Mouse (Mus musculus) heart, embryonic 13.5 days (tissue): ENCODE measurements around the gene Rbm46. TPM values are rescaled to one million over a fixed set of nuclear protein-coding genes. Genes with fewer than 3 reads are reported as not detected.

Experiments used
- ATAC-seq: fragments of 200-750 bp; cut with Nextera tagmentation; 2 replicates; pipeline ENCODE4 v1.8.0; 2017; ENCODE audit warnings: moderate TSS enrichment; ENCODE audit not compliant: insufficient number of reproducible peaks, low FRiP score, low TSS enrichment; ENCODE audit errors: extremely low read depth
- H3K27ac ChIP-seq: fragments of 300-500 bp; sonication (generic); replicated peaks from 2 replicates; pipeline ENCODE4 v1.5.1; 2015; ENCODE audit warnings: moderate library complexity, mild to moderate bottlenecking, inconsistent platforms
- H3K27me3 ChIP-seq: fragments of 300-500 bp; sonication (generic); replicated peaks from 2 replicates; pipeline ENCODE4 v1.6.1; 2015; ENCODE audit warnings: mild to moderate bottlenecking, inconsistent platforms
- H3K36me3 ChIP-seq: fragments of 300-500 bp; sonication (generic); 2 replicates; pipeline ENCODE4 v1.6.1; 2015; ENCODE audit warnings: mild to moderate bottlenecking, inconsistent platforms
- H3K4me1 ChIP-seq: fragments of 300-500 bp; sonication (generic); 2 replicates; pipeline ENCODE4 v1.6.1; 2015; ENCODE audit warnings: inconsistent platforms
- H3K4me2 ChIP-seq: fragments of 300-500 bp; sonication (generic); 2 replicates; pipeline ENCODE4 v1.6.1; 2015; ENCODE audit warnings: inconsistent platforms, mild to moderate bottlenecking, moderate library complexity
- H3K4me3 ChIP-seq: fragments of 300-500 bp; sonication (generic); 2 replicates; pipeline ENCODE4 v1.5.1; 2015; ENCODE audit warnings: moderate library complexity, mild to moderate bottlenecking, inconsistent platforms
- H3K9ac ChIP-seq: fragments of 300-500 bp; sonication (generic); 2 replicates; pipeline ENCODE4 v1.6.1; 2015; ENCODE audit warnings: inconsistent platforms, mild to moderate bottlenecking, moderate library complexity
- H3K9me3 ChIP-seq: fragments of 300-500 bp; sonication (generic); 2 replicates; pipeline ENCODE4 v1.6.1; 2016; ENCODE audit warnings: inconsistent platforms
- WGBS: fragments of 180-500 bp; shearing (Covaris S2); methylation state at CpG from one replicate; pipeline ENCODE4 v1.1.7; 2015; ENCODE audit warnings: mixed read lengths; 5-methylcytosine and 5-hydroxymethylcytosine counted together
- polyA plus RNA-seq: library from polyadenylated mRNA; unstranded; fragments of >200 nt; fragmentation: Nextera tagmentation; extraction: Ambion mirVana; gene quantifications from 2 replicates; pipeline ENCODE4 v1.2.1, GENCODE M21; 2015

The Rbm46 gene
- polyA plus RNA-seq, 1 experiment from 2014 or later = 1.9 TPM

- Histone ChIP-seq H3K4me2 (no peak overlapping the region), H3K9ac (no peak overlapping the region), H3K36me3 (no peaks in the 10 kb centered on the region), H3K27ac (no peak overlapping the region), H3K9me3 (no peaks in the 10 kb centered on the region), H3K27me3 (no peaks in the 10 kb centered on the region), H3K4me1 (no peaks in the 10 kb centered on the region), H3K4me3 (no peak overlapping the region)
- 72% methylated on average over 9 of the region's 9 CpGs for WGBS
- ATAC-seq = no peak
Measured at GRCm38 (mm10) chr3:82825165-82825564, 51.1 kb downstream of the Rbm46 start.

DNA sequence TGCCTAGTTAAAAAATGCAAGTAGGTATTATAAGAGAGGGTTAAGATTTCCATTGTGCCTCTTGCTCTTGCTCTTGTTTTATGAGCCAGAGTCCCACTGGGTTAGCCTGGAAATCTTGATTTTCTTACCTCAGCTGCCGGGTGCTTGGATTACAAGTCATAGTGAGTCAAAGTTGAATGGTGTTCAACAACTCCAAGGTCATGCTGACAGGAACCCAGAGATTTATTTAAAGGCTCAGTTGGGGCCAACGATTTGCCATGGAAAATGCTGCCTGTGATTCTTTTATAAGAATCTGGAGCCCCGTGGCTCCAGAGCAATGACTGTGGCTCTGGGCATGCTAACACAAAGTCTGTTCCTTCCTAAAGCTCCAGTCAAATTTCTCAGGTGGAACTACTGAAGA is 64.4 kb downstream of the Rbm46 start:
- Histone ChIP-seq H3K27me3 (no peaks in the 10 kb centered on the region), H3K27ac (no peak overlapping the region), H3K9ac (no peak overlapping the region), H3K9me3 (no peaks in the 10 kb centered on the region), H3K4me3 (no peak overlapping the region), H3K4me1 (no peaks in the 10 kb centered on the region), H3K36me3 (no peaks in the 10 kb centered on the region), H3K4me2 (no peak overlapping the region)
- no peak for ATAC-seq
- WGBS = 82% methylated on average over 3 of the region's 3 CpGs

DNA sequence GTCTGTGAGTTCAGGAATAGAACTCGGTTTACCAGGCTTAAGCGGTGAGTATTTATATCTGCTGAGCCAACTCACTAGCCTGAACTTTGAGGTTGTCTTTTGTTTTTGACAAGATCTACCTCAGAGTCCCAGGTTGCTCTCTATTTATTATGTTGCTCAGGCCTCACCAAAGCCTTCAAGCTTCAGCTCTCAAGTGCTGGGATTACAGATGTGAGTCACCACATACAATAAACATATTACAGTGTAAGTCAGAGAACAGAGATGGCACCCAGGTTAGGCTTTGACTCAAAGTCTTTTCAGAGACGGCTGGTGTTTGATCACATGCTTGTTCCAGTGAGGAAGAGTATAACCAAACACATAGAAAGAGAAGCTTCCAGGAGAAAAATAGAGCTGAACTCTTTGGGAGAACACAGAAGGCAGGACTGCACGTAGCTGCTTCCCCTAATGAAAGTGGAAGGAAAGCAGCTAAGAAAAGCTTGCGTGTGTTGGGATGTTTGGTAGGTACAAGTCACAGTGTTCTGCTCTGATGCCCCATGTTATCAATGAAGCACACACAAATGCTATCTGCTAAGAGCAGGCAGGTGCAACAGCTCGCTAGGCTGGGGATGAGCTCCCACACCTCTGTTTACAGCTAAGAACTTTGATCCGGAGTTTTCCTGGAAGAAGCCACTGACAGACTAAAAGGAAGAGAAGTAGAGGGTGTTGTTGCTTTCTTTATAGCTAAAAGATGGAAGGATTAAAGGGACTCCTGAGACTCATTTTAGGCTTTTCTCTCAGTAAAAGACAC is 65.8 kb downstream of the Rbm46 start:
- Histone ChIP-seq H3K9ac (no peak overlapping the region), H3K4me2 (no peak overlapping the region), H3K27me3 (no peaks in the 10 kb centered on the region), H3K9me3 (no peaks in the 10 kb centered on the region), H3K4me3 (no peak overlapping the region), H3K27ac (no peak overlapping the region), H3K4me1 (no peaks in the 10 kb centered on the region), H3K36me3 (no peaks in the 10 kb centered on the region)
- no peak for ATAC-seq
- WGBS = 73% methylated on average over 7 of the region's 7 CpGs

DNA sequence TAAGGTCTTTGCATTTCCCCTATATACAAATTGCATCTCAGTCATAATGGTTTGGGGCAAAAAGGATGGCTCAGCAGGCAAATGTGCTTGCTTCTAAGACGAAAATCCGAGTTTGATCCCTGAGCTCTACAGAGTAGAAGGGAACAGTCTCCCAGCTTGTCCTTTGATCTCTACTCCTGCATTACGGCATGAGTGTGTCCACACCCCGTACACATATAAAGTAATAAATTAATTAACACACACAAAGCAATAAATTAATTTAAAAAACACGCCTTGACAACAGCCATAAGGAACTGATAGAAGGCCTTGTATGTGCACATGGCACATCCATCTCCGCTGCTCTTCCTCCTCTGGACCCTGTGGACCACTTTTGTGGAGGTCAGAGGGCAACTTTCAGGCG is 66.5 kb downstream of the Rbm46 start:
- Histone ChIP-seq H3K9ac (no peak overlapping the region), H3K27ac (no peak overlapping the region), H3K27me3 (no peaks in the 10 kb centered on the region), H3K36me3 (no peaks in the 10 kb centered on the region), H3K4me2 (no peak overlapping the region), H3K4me1 (no peaks in the 10 kb centered on the region), H3K9me3 (no peaks in the 10 kb centered on the region), H3K4me3 (no peak overlapping the region)
- 69% methylated on average over 7 of the region's 7 CpGs for WGBS
- ATAC-seq = no peak

GRCm38 (mm10) chr3:82808323-82808911 is 67.9 kb downstream of the Rbm46 start:
- Histone ChIP-seq H3K4me2 (no peak overlapping the region), H3K4me1 (no peaks in the 10 kb centered on the region), H3K27ac (no peak overlapping the region), H3K9ac (no peak overlapping the region), H3K4me3 (no peak overlapping the region), H3K36me3 (no peaks in the 10 kb centered on the region), H3K27me3 (no peaks in the 10 kb centered on the region), H3K9me3 (no peaks in the 10 kb centered on the region)
- no peak for ATAC-seq
- 71% methylated on average over 1 of the region's 1 CpGs for WGBS

GRCm38 (mm10) chr3:82805291-82805690 is 71.0 kb downstream of the Rbm46 start:
- no peak overlapping the region for H3K27ac ChIP-seq
- H3K9ac ChIP-seq = no peak overlapping the region
- no peaks in the 10 kb centered on the region for H3K4me1 ChIP-seq
- H3K4me3 ChIP-seq = no peak overlapping the region
- H3K27me3 ChIP-seq = no peaks in the 10 kb centered on the region
- 74% methylated on average over 7 of the region's 7 CpGs for WGBS
- H3K9me3 ChIP-seq = no peaks in the 10 kb centered on the region
- H3K36me3 ChIP-seq = no peaks in the 10 kb centered on the region
- H3K4me2 ChIP-seq = no peak overlapping the region
- ATAC-seq = no peak

- Histone ChIP-seq H3K27me3 (no peaks in the 10 kb centered on the region), H3K4me3 (no peak overlapping the region), H3K27ac (no peak overlapping the region), H3K9me3 (no peaks in the 10 kb centered on the region), H3K4me2 (no peak overlapping the region), H3K36me3 (no peaks in the 10 kb centered on the region), H3K9ac (no peak overlapping the region), H3K4me1 (no peaks in the 10 kb centered on the region)
- 68% methylated on average over 3 of the region's 3 CpGs for WGBS
- no peak for ATAC-seq
Measured at GRCm38 (mm10) chr3:82800470-82800843, 75.8 kb downstream of the Rbm46 start.

GRCm38 (mm10) chr3:82799735-82800469 is 76.4 kb downstream of the Rbm46 start:
- H3K4me3 ChIP-seq = no peak overlapping the region
- WGBS = 69% methylated on average over 4 of the region's 4 CpGs
- no peak for ATAC-seq
- H3K9me3 ChIP-seq = no peaks in the 10 kb centered on the region
- H3K27me3 ChIP-seq = no peaks in the 10 kb centered on the region
- no peak overlapping the region for H3K4me2 ChIP-seq
- H3K36me3 ChIP-seq = no peaks in the 10 kb centered on the region
- H3K4me1 ChIP-seq = no peaks in the 10 kb centered on the region
- H3K27ac ChIP-seq = no peak overlapping the region
- no peak overlapping the region for H3K9ac ChIP-seq

DNA sequence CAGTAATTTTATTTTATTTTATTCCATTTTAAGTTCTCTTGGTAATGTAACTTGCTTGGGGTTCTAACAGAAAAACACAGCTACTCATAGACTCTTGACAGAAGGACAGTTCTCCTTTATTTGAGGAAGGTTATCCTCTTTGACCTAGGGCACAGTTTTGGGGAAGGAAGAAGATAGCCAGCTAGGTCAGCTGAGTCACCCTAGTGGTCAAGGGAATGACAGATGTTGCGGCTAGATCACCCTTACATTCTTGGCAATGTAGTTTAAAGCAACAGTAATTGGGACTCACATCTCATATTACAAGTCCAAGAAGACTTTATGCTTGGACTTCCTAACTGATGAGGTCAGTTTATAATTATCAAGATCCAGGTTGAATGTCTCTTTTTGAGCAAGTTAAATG is 82.6 kb downstream of the Rbm46 start:
- no peaks in the 10 kb centered on the region for H3K4me1 ChIP-seq
- H3K4me2 ChIP-seq = no peak overlapping the region
- no peaks in the 10 kb centered on the region for H3K36me3 ChIP-seq
- no peak overlapping the region for H3K4me3 ChIP-seq
- no peaks in the 10 kb centered on the region for H3K27me3 ChIP-seq
- H3K27ac ChIP-seq = no peak overlapping the region
- WGBS = 58% methylated on average over 1 of the region's 1 CpGs
- no peak for ATAC-seq
- H3K9me3 ChIP-seq = no peaks in the 10 kb centered on the region
- no peak overlapping the region for H3K9ac ChIP-seq

DNA sequence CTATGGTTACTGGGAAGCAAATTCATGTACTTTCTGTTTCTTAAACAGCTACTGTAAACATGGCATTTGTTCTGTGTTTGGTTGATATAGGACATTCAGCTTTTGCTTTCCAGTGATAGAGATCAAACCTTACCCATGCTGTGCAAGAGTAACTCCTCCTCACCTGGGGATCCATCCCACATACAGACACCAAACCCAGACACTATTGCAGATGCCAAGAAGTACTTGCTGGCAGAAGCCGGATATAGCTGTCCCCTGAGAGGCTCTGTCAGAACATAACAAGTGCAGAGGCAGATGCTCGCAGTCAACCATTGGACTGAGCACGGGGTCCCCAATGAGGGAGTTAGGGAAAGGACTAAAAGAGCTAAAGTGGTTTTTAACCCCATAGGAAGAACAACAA is 84.6 kb downstream of the Rbm46 start:
- Histone ChIP-seq H3K4me1 (no peaks in the 10 kb centered on the region), H3K4me3 (no peak overlapping the region), H3K4me2 (no peak overlapping the region), H3K27me3 (no peaks in the 10 kb centered on the region), H3K9me3 (no peaks in the 10 kb centered on the region), H3K27ac (no peak overlapping the region), H3K9ac (no peak overlapping the region), H3K36me3 (no peaks in the 10 kb centered on the region)
- WGBS = 87% methylated on average over 3 of the region's 3 CpGs
- no peak for ATAC-seq
